Mouse (Mus musculus) olfactory bulb, adult 2 months (tissue): ENCODE measurements around the gene Erp27. TPM values are rescaled to one million over a fixed set of nuclear protein-coding genes. Genes with fewer than 3 reads are reported as not detected.

Experiments used
- H3K27ac ChIP-seq: fragments of 200-500 bp; 2 replicates; pipeline ENCODE4 v1.5.1; 2012; ENCODE audit warnings: low read depth, low read length; ENCODE audit not compliant: insufficient read depth
- H3K4me1 ChIP-seq: fragments of 200-500 bp; 2 replicates; pipeline ENCODE4 v1.6.1; 2012; ENCODE audit warnings: low read length; ENCODE audit not compliant: control insufficient read depth, insufficient read depth
- H3K4me3 ChIP-seq: fragments of 200-500 bp; 2 replicates; pipeline ENCODE4 v1.5.1; 2012; ENCODE audit warnings: mild to moderate bottlenecking, low read depth, low read length, moderate library complexity; ENCODE audit not compliant: insufficient read depth
- CTCF ChIP-seq: fragments of 200-500 bp; IDR thresholded peaks from 2 replicates; pipeline ENCODE4 v1.5.1; 2012; ENCODE audit warnings: low read depth, mild to moderate bottlenecking, low read length, moderate library complexity; ENCODE audit not compliant: insufficient read depth
- POLR2A ChIP-seq: fragments of 200-500 bp; IDR thresholded peaks from 2 replicates; pipeline ENCODE4 v1.6.1; 2012; ENCODE audit warnings: mild to moderate bottlenecking, low read depth, low read length, moderate library complexity; ENCODE audit not compliant: insufficient read depth
- WGBS: fragments of 180-500 bp; shearing (Covaris S2); methylation state at CpG from one replicate; pipeline ENCODE4 v1.1.7; 2018; 5-methylcytosine and 5-hydroxymethylcytosine counted together
- polyA plus RNA-seq: library from polyadenylated mRNA; stranded (reverse); fragments of >200 nt; gene quantifications from 2 replicates; pipeline ENCODE4 v1.2.4, GENCODE M21; 2012; ENCODE audit warnings: low replicate concordance; ENCODE audit not compliant: missing spikeins, insufficient read depth, insufficient read length

Gene Erp27
- polyA plus RNA-seq, 1 experiment, result not detected

GRCm38 (mm10) chr6:136941051-136942021 is 19.4 kb upstream of the Erp27 start, which contains the start of gene Arhgdib:
Arhgdib (minus strand) TSS chr6:136941899.
- 62% methylated on average over 12 of the region's 12 CpGs for WGBS
- peaks cover 5% of the 10 kb centered on the region for H3K4me1 ChIP-seq
- TF ChIP-seq CTCF, result no peak
- TF ChIP-seq POLR2A, result no peak
- peak within 1 kb of the TSS; percentile 13; the same call in 1 of the 2 replicates for H3K4me3 ChIP-seq
- H3K27ac ChIP-seq, result peak within 1 kb of the TSS; percentile 61; the same call in 1 of the 2 replicates

- 86% methylated on average over 11 of the region's 11 CpGs for WGBS
- Histone ChIP-seq H3K4me1 (peaks cover 3% of the 10 kb centered on the region; the same call in 1 of the 2 replicates), H3K27ac (0 out of 2 replicates have a peak overlapping the region, but pooled peaks have one; percentile 61), H3K4me3 (no peak overlapping the region)
- no peak for TF ChIP-seq CTCF
- TF ChIP-seq POLR2A, result no peak
These were observed 18.4 kb upstream of the Erp27 start for GRCm38 (mm10) chr6:136940188-136940960.

- Histone ChIP-seq H3K4me3 (no peak overlapping the region; the same call in 1 of the 2 replicates), H3K27ac (no peak overlapping the region), H3K4me1 (peaks cover 3% of the 10 kb centered on the region; the same call in 1 of the 2 replicates)
- TF ChIP-seq CTCF, result no peak
- TF ChIP-seq POLR2A, result no peak
- 82% methylated on average over 14 of the region's 14 CpGs for WGBS
These were observed 17.6 kb upstream of the Erp27 start for GRCm38 (mm10) chr6:136939326-136940187.

- WGBS, result 81% methylated on average over 18 of the region's 18 CpGs
- H3K27ac ChIP-seq, result no peak overlapping the region
- TF ChIP-seq POLR2A, result no peak
- TF ChIP-seq CTCF, result no peak
These were observed 16.5 kb upstream of the Erp27 start for GRCm38 (mm10) chr6:136938331-136939126.

GRCm38 (mm10) chr6:136937117-136937516 is 15.1 kb upstream of the Erp27 start:
- H3K4me3 ChIP-seq, result no peak overlapping the region
- H3K27ac ChIP-seq, result no peak overlapping the region
- TF ChIP-seq CTCF (no peak), POLR2A (no peak)
- WGBS, result 87% methylated on average over 3 of the region's 3 CpGs
- peaks cover 3% of the 10 kb centered on the region; the same call in 1 of the 2 replicates for H3K4me1 ChIP-seq

More at GRCm38 (mm10) chr6:136938331-136939126, 16.5 kb upstream of the Erp27 start:
- H3K4me3 ChIP-seq, result no peak overlapping the region
- H3K4me1 ChIP-seq, result peaks cover 3% of the 10 kb centered on the region; the same call in 1 of the 2 replicates

- H3K27ac ChIP-seq, result no peak overlapping the region
- no peak for TF ChIP-seq POLR2A
- TF ChIP-seq CTCF, result no peak
- 93% methylated on average over 9 of the region's 9 CpGs for WGBS
- H3K4me3 ChIP-seq, result no peak overlapping the region
- peaks cover 3% of the 10 kb centered on the region; the same call in 1 of the 2 replicates for H3K4me1 ChIP-seq
These were observed 14.4 kb upstream of the Erp27 start for GRCm38 (mm10) chr6:136936361-136936760.

GRCm38 (mm10) chr6:136935233-136935632 is 13.3 kb upstream of the Erp27 start:
- TF ChIP-seq CTCF (no peak), POLR2A (no peak)
- no peak overlapping the region for H3K27ac ChIP-seq
- H3K4me1 ChIP-seq, result peaks cover 3% of the 10 kb centered on the region; the same call in 1 of the 2 replicates
- no peak overlapping the region for H3K4me3 ChIP-seq
- WGBS, result 53% methylated on average over 3 of the region's 3 CpGs
